Mouse (Mus musculus) right cerebral cortex, postnatal 36 days (tissue): Measurements from ENCODE around the gene Cachd1.

Source experiments
- DNase-seq, 2 experiments: peaks; one replicate each; pipeline ENCODE4 v3.0.0; 2022; ENCODE audit warnings: low spot score in 2 of 2, mixed read lengths in 1 of 2

Cachd1 gene

DNA sequence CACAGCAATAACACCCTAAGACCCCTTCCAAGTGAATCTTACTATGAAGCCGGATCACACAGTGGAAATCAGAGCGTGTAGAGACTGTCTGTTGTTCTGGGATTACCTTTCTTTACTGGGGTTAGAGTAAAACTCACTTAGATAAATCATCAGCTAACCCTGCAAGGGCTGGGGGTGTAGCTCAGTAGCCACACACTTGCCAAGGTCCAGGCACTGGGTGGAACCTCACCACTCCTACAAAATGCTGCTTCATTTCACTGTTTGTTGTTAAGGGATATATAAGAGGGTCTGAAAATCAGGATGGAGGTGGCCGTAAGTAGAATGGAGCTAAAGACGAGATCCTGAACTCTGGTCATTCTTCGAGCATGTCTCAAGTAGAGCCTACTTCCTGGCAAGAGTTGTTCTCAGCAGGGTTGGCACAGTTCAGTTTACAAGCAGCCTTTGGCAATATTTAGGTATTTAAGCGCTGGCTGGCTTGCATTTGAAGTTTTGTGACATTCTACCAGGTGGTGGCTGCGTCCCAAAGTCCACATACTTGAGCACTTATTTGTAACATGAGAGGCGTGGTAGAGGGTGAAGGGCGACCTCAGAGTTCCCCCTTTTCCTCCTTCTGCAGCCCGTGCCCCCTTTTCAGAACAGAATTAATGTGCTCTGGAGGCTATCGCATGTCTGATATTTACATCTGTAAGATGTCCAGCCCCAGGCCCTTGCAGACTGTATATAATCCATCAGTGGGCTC is 146.5 kb downstream of the Cachd1 start:
- no peak for DNase-seq

DNA sequence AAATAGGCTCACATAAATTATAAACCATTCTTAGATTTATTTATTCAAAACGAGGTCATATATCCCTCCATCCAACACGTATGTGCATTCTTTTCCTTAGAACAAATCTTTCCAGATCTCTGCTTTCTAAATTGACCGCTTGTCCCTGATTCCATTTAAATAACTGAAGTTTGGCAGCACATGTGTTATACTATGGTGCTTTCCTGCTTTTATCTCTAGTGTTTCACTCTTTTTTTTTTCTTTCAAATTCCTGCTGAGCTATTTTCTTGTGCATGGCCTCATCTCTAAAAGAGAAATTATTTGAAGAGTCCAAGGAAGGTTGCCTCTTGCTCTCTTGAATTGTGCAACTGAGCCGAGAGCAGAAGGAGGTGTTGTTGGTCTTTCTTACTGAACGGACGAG is 147.1 kb downstream of the Cachd1 start:
- no peak for DNase-seq

DNA sequence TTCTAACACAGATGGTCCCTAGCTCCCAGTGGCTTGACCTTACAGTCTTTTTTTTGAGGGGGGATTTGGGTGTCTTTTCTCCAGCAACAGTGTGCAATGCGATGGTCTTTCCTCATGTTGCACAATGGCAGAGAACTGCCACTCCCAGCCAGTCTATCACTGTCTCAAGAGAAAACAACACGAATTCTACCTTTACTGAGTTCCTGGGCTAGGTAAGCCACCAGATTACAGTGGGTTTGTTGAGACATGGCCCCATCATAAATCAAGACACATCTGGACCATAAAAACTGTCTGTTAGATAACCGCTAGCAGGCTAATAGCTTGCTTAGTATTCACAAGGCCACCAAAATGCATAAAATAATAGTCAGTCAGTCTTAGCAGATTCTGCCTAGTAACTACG is 147.8 kb downstream of the Cachd1 start:
- DNase-seq = no peak

DNA sequence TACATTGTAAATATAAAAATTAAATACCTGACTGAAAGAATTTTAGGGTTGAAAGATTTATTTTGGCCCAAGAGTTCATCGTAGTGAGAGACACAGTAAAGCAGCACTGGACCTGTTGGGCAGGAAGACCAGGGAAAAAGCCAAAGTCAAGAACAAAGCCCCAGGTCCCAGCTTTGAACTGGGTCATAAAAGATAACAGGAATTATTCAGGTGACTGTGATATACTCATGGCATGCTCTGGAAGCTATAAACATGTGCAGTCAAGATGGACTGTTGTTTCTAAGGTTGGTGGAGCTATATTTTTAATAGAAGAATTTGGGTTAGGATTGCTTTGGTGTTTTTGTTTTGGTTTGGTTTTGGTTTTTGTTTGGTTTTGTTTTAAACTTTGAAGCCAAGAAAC is 148.7 kb downstream of the Cachd1 start:
- no peak for DNase-seq

DNA sequence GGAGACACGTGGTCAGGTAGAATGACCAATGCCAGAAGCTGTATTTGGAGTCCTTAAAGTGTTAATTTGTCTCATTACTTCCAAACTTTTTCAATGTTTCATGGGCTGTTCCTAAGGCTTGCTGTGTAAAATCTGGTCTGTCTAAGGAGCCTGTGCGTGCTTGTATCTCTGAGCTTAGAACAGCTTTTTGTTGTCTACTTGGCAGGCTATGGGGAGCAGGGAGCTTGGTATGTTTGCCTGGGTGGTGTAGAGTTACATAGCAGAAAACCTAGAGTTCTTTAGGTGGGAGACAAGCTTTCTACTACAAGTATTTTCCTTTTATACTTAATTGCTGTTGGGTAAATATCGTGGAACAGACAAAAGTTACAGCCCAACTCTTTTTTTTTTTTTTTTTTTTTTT is 150.1 kb downstream of the Cachd1 start:
- no peak for DNase-seq

DNA sequence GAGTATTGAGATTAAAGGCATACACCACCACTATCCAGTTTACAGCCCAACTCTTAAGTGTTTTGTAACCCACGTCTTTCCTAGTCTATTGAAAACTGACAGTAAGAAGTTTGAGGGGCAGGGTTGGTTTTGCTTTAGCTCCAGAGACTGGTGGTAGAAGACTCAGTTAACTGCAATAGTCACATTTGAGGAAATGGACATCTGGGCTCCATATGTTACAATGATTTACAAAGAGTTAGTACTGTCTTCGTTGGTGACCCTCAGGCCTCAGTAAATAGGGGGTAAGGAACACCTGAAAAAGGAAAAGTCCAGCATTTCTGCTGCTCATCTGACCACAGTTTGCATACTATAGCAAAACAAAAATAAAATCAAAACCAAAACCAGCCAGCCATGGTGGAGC is 150.6 kb downstream of the Cachd1 start:
- DNase-seq = no peak

DNA sequence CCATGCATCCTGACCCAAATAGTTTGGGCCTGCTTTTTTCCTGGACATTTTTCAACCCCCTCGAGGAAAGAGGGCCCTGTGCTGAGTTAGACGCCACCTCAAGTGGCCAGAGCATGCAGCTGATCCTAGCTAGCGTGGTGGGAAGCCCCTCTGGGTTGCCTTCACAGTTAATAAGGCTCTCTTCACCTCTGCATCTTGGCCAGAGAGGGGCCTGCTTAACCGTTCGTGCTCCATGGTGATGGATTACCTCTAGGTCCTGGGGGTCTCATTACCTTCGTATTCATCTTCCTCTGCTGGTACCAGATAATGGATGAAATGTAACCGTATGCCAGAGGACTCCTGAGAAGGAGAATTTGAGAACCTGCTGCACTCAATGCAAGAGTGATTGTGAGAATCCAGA is 167.2 kb downstream of the Cachd1 start:
- no peak for DNase-seq

DNA sequence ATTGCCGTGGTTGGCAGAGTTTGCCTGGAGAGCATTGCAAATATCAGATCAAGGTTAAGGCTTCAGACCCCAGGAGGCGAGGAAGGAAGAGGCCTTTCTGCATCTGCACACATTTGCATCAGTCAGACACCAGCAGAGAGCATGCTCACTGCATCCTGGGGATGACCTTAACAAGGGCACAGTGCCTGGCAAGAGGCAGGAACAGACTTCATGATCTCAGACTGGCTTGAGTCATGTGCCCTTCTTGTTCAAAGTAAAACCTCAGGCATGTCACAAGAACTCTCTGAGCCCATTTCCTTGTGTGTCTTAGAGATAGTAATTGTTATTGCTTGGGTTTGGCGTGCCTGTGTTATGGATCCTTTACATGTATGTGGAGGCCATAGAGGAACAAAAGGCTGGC is 167.8 kb downstream of the Cachd1 start:
- DNase-seq = no peak

DNA sequence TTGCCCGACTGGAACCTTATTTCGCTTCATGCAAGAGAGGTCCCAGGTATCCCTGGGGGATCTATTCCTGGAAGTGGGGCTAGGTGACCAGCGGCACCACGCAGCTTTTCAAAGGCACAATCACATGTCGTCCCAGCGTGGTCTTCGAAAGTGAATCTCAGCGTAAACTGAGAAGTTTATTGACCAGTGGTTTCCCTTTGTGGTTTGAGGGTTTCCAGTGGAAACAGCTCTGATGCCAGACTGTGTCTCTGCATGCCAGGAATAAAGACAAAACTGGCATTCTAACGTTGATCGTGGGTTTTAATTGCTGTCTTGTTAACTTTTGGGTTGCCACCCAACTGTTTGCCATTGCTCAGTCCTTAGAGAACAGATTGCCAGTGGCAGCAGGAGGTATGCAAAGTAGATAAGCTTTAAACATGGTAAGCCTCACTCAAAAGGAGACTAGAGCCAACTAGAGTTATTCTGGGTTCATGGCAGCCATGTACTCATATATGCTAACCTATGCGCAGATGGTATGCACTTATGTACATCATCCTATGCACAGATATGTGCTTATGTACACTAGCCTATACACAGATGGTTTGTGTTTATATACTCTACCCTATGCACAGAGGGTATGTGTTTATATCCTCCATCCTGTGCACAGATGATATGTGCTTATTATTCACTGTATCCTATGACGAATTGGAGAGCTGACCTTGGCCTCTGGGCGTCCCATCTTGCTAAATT is 168.9 kb downstream of the Cachd1 start:
- DNase-seq = peak in 1 of 2 experiments; percentile 4

DNA sequence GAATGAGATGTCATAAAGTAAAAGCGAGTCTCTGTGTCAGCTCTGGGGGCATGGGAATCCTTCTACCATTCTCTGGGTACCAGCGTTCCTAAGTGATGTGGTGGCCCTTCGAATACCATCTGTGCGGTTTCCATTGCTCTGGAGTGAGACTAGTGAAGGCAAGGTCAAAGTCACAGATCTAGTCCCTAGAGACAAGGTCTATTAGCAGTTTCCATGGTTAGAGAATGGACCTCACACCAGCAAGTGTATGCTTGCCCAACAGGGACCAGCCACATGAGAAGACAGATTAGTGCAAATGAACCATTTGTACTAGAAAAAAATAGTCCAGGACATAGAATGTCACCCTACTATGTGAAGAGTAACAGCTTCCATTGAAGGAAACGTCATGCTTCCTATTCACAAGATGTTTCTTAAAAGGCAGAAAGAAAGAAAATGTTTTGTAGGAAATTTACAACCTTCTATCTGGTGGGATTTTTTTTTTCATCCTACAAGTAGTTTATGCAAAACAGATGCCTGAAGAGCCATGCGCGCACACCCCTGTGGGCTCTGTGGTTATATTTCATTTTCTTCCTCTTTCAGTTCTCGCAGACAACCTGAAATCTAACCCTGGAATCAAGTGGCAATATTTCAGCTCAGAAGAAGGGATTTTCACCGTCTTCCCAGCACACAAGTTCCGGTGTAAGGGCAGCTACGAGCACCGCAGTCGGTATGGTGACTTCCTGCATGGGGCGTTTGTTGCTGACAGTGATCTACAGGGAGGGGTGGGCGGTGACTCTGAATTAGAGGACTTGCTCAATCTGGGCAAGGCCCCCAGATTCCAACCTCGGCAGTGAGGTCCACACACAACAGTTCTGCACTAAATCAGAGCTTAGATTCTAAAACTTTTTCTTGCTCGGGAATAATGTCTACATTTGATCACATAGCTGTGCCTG is 172.3 kb downstream of the Cachd1 start:
- DNase-seq = no peak

DNA sequence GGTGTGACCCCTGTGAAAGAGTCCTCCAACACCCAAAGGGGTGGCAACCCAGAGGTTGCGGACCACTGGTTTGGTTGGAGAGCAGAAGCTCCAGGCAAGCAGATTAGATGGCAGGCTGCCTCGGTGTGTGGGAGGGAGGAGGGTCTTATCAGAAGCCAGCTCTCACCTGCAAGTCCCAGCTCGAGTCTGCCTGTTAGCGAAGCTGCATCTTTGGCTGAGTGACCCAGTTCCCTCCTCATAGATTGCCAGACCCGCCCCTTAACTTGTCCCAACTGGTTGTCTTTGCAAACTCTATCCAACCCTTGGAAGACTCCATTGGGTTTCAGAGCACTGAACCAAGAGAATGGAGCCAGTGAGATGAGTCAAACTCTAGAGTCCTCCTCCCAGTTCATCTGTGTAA is 173.8 kb downstream of the Cachd1 start:
- no peak for DNase-seq

DNA sequence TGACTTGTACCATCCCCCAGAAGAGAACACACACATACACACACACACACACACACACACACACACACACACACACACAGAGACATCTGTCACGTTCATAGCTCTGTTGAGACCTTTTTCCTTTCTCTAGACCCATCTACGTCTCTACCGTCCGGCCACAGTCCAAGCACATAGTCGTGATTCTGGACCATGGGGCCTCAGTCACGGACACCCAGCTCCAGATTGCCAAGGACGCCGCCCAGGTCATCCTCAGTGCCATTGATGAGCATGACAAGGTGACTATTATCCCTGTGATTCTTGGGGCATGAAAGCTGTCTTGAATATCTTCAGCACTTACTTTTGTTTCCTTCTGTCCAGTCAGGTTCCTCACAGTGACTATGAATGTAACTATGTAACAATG is 175.4 kb downstream of the Cachd1 start:
- DNase-seq = no peak

DNA sequence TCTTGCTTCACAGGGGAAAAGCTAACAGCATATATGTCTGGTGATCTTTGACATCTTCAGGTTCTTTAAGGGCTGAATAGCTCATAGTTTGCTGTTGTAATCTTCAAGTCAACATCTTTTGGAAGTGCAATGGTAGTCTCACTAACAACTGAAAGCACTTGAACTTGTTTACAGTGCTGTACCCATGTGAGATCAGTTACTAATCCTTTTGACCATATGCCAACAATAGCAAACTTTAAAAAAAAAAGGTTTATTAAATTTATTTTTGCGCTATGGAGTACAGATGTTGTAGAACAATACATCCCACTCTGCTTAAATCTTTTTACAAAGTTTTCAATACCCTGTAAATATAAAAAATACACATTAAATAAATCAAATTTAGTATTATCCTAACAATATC is 186.9 kb downstream of the Cachd1 start:
- DNase-seq = no peak

DNA sequence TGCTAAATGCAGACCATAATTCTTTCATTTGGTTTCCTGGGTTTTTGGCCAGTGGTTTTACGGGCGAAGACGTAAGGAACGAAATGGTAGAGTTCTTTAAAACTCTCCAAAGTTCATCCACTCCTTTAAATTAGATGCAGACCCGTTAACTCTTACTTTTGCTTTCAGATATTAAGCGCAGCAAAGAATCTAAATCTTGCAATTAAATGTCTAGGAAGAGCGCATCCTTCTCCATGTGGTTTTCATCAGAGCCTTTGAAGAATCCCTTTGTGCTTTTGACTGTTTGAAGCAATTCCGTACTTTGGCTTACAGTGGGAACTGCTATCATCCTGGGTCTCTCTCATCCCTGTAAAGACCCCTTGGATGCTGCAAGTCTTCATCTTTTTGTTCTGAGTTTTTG is 187.3 kb downstream of the Cachd1 start:
- DNase-seq = no peak

DNA sequence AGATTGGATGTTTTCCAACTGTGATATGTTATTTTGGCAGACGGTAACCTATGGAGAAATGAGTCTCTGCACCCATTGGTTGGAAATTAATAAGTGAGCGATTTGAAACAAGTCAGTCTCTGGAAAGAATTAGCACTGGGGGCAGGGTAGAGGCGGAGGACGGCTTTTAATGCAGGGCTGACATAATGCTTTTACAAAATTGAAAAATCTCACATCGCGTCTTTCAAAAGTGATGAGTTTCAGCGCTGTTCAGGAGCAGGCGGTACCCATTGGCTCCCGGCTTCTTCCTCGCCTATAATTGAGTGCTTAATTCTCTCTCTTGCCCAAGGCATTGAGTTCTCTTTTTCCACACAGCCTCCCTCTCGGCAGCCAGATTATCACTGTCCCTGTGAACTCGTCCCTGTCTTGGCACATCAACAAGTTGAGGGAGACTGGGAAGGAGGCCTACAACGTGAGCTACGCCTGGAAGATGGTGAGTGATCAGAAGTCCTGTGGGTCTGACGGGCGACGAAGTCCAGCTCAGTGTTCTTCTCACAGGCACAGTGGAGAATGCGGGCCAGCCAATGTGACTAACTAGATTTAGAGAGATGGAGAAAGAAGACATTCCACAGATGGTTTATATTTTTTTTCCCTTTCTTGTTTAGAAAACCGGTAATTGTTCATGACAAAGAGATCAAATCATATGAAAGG is 191.4 kb downstream of the Cachd1 start:
- DNase-seq = no peak

DNA sequence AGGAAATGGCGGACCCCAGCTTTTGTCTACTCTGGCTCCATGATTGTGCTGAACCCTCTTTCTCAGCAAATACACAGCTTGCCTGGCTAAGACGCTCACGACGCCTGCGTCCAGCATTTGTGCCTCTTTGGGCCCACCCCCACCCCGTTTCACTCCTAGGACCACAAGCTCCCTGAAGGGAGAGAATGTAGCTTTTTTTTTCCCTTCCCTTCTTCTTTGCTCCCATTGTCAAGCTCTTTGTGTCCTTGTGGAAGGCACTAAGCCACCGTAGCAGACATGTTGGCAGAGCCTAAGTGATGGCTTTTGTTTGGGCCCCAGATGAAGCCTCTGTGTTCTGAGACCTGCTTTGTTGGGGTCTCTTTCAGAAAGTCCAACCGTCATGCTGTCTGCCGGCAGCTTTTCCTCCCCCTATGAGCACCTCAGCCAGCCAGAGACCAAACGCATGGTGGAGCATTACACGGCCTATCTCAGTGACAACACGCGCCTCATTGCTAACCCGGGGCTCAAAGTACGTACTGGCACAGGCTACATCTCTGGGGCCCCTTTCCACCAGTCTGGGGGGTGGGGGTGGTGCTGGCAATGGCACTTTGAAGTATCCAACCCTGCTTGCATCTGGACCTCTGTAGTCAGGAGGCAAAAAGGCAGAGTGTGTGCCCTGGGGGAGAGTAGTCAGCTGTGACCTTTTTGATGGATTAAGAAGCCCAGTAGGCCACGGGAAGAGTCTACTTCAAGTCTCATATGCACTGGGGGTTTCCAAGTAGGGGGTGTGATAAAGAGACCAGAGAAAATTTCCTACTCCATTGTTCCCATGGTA is 197.4 kb downstream of the Cachd1 start:
- DNase-seq = no peak

DNA sequence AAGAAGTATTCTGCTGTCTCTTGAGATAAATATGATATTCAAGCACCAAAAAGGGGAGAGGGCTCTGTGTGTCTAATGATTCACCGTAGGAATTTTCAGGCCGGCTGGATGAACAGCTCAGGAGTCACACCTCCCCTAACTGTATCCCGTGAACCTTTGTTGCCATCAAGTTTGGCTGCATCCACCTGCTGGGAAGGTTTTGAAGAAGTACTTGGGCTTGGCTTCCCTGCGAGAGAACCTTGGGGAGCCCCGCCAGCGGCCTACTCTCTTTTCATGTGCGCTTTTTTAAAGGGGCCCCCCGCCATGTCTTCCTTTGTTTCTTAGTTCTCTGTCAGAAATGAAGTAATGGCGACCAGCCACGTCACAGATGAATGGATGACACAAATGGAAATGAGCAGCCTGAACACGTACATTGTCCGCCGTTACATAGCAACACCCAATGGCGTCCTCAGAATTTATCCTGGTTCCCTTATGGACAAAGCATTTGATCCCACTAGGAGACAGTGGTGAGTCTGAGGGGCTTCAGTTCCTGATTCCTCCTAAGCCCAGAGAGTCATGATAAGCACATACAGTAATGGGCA is 198.1 kb downstream of the Cachd1 start:
- DNase-seq = no peak

DNA sequence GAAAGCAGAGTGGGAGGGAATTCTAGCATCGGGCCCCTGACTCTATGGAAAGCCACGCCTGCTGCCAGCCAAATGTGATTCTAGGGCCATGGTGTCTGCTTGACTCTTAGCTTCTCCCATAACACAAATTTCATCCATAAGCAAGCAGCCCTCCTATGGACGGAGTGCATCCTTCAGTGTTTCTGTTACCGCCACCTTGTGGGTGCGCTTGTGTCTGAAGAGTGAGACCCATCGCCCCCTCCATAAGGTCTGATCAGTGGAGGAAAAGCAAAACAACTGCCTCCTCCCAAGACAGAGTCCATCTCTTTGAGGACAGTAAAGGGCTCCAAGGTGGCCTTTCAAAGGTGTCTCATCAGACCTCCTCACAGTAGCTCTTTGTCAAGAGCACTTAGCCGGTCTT is 201.0 kb downstream of the Cachd1 start:
- no peak for DNase-seq

DNA sequence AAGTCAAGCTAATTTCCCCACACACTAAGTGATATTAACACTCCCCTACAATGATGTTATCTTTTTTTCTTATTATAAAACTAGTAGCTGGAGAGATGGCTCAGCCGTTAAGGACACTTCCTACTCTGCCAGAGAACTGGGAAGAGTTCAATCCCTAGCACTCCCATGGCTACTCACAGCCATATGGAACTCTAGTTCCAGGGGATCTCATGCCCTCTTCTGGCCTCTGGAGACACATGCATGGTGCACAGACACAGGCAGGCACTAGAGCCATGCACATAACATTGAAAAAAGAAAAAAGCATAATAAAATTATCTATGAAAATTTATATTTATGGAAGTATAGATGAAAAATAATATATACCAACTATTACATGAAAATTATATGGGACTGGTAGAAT is 210.7 kb downstream of the Cachd1 start:
- DNase-seq = no peak

DNA sequence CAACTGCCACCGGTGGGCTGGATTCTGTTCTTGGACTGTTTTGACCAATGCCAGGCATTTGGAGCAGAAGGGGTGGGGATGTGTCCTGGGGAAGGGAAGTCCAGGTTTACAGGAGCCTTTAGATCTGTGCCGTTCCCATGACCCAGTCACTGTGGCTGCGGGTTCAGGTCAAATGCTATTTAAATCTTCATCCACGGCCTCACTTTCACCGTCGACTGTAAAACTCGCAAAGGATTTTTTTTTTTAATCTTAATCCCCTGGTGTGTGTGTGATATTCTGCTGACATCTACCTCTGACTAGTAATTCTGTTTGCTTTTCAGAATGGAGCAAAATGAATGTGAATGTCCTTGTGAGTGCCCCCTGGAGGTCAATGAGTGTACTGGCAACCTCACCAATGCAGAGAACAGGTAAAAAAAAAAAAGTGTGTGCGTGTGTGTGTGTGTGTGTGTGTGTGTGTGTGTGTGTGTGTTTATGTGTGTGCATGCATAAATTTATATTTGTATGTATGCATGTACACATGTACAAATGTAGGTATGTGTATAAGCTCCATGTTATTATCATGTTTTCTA is 211.8 kb downstream of the Cachd1 start:
- DNase-seq = no peak
